Mouse (Mus musculus) adrenal gland, postnatal 14 days (tissue): ENCODE measurements around the gene Hist1h1t. TPM values are rescaled to one million over a fixed set of nuclear protein-coding genes. Genes with fewer than 3 reads are reported as not detected.
A peak's percentile ranks its signal among the peaks of the same experiment; 100 is the strongest.
"Not testable (repeated sequence)": the region's sequence is repeated elsewhere in the genome, so short reads cannot be mapped to it uniquely, and the experiment has no call there.

ENCODE experiments used
- DNase-seq: peaks from one replicate; pipeline ENCODE4 v3.0.0; 2021; ENCODE audit warnings: mixed read lengths
- total RNA-seq: library from RNA; stranded (reverse); gene quantifications from 2 replicates; pipeline ENCODE4 v1.2.3, GENCODE M21; 2021

Hist1h1t gene
- total RNA-seq, 1 experiment from 2014 or later = 0.37 TPM

DNA sequence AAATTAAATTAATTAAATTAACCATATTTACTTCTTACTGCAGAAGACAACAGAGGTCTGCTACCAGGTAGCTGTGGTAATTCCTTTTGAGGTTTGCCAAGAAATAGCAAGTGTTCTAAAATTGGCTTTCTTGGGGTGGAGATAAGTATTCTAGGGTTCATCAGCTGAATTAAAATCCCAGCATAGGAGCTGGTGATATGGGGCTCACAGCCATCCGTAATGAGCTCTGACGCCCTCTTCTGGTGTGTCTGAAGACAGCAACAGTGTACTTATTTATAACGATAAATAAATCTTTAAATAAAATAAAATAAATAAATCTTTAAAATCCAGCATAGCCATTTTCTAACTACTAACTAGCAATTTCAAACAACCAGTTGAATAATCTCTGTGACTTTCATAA lies 4.2 kb downstream of the Hist1h1t start:
- DNase-seq = no peak

DNA sequence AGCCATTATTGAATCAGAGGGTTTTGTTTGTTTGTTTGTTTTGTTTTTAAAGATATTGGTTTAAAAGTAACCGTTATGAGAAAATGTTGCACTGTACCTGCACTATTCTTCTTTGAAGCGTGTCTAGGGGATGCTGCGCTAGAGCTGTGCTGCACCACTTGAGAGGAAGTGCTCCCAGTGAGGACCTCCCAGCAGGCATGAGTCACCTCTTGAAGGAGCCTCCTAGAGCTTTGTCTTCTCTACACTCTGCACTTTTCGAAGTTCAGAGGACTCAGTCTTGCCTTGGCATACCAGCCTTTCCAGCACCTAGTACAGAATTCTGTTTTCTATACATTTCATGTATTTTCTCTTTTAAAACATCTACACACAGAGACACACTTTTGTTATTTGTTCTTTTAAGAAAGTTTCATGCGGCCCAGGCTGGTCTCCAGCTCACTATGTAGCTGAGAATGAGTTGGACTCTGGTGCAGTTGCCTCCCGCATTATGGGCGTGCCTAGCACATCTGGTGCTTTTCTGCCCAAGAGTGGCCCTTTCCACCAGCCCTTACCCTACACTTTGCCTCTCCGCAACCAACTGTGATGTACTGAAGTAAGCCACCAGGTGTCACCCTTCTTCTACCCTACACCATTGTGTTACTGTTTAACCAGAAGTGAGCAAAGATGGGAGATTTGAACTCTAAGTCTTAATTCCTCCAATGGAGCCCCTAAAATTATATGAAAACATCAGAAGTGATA lies 5.3 kb downstream of the Hist1h1t start:
- peak; percentile 83 for DNase-seq

DNA sequence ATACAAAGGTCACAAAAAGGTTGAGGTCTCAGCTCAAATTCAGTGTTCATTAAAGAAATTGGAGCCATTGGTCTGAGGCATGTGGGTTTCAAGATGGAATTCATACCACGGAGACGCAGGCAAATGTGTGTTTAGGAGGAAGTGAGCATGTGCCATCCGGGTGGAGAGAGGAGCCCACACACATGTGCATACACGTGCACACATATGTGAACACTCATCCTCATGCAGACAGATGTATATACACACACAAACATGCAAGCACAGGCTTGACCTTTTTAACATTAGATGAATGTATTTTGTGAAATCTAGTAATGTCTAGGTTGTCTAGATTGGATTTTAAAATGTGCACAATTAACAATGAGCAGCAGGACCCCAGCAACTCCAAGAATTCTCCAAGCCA lies 6.6 kb downstream of the Hist1h1t start:
- no peak for DNase-seq

DNA sequence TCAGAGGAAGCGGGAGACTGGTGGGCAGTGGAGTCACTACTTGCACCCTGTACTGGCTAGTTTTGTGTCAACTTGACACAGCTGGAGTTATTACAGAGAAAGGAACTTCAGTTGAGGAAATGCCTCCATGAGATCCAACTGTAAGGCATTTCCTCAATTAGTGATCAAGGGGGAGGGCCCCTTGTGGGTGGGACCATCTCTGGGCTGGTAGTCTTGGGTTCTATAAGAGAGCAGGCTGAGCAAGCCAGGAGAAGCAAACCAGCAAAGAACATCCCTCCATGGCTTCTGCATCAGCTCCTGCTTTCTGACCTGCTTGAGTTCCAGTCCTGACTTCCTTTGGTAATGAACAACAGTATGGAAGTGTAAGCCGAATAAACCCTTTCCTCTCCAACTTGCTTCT lies 7.2 kb downstream of the Hist1h1t start:
- DNase-seq = not testable (repeated sequence)

DNA sequence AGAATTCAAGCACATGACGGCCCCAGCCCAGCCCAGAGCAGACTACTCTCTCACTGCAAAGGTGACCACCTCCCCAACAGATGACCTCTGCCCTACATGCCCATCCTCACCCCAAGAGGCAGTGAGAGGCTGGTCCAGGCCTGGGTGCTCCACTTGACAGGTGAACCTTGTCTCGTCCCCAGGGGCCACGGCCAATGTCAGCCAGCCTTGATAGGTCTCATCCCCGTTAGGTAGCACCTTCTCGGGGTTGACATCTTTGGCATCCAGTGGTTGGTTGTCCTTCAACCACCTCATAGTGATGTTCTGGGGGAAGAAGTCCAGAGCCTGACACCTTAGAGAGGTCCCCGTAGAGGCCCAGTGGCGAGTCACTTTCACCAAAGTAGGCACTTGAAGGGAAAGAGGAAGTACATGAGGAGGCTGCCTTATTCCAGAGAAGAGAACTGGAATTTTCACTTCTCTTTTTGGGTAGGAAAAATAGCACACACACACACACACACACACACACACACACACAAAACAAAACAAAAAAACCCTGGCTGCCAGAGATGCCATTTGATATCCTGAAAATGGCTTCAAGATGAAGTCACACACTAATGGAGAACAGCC lies 10.2 kb downstream of the Hist1h1t start:
- no peak for DNase-seq

DNA sequence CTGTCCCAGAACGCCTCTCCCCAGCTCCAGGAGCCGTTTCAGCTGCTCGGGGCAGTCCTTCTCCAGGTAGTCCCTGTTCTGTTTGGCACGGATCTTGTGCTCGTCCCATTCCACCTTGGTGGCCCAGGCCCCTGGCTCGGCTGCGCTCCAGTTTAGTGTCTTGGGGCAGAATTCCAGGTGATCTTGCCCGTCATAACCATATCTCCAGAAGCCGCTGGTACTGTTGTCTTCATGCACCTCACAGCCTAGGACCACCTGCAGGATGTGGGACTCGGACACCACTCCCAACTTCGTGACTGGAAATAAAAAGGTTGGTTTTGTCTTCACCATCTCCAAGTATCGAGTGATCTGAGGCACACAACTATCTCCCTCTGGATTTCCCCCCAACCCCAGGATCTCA lies 11.2 kb downstream of the Hist1h1t start:
- no peak for DNase-seq

DNA sequence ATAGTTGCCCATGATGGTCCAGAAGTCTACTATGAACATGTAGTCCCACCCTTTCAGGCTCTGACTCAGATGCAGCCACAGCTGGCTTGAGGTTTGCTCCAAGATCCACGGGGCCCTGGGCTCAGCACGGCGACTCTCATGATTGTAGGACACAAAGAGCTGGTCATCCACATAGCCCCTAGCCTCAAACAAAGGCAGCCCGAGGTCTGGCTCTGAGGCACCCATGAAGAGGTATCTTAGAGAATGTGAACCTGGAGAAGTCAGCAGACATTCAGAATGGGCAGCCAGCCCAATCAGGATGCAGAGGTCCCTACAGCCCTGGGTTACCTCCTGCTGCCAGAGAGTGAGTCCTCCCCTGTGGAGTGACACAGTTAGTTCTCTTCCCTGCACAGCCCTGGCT lies 12.4 kb downstream of the Hist1h1t start:
- DNase-seq = no peak

DNA sequence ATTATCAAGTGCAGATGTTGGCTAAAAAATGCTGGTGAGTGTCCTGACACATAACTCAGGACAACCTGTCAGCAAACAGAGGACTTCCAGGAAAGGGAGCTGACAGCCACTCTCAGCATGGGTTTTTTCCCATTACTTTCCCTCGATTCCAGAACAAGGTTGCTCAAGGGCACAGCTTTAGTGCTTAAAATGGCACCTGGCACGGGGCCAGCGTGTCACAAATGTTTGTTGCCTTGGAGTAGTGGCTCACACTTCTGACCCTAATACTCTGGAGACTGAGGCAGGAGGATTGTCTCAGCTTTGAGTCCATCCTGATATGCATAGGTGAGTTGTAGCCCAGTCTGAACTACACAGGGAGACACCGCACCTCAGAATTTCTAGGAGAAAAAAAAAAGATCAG lies 13.0 kb downstream of the Hist1h1t start:
- DNase-seq = peak; percentile 55

DNA sequence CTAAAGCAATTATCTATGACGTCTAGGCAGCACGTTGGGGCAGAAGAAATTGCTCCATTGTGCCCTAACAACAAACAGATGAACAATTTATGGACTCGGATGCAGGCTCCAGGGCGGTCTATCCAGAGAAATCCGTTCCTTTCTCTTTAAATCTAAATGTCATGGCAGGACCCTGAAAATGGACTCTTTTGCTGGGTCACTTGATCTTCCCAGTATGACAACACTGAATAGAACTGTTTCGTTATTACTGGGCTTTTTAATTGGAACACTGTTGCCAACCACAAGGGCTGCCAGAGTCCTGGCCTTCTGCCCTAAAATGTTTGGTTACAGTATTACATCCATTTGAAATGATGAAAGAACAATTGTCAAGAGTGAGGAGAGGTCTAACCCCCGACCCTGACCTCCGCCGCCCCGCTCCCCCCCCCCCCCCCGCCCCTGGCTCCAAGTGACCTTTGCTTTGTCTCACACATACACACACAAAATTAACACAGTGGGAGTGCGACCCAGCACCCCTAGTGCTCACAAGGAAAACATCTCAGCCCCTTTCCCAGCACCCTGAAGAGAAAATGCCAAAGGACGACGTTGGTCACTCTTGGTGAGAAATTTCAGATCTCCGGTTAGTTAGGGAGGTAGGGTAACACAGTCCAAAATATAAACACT lies 14.2 kb downstream of the Hist1h1t start:
- peak; percentile 49 for DNase-seq

DNA sequence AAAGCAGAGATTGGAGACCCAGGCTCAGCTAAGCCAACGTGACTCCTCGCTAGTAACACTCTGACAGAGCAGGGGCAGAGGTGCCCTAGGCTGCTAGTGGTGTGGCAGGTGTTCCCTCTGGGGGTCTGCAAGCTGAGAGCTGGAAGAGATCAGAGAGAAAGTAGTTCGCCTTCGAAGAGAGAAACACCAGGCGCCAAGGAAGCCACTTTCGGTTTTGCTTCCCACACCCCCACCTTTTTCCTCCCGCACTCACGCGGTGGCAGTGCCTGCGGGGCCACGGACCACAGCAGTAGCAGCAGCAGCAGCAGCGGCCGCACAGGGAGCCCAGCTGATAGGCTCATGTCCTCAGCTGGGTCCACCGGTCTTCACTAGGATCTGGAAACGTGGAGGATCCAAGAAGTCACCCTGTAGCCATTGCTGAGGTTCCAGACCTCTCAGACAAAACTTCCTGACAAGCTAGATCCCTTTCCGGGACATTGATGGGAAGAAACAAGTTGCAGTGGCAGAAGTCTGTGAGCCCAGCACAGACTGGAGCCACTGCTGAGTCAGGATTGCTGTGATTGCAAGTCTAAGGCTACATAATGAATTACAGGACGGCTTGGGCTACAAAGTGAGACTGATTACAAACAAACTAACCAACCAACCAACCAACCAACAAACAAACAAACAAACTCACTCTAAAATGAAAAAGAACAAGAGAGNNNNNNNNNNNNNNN lies 14.9 kb downstream of the Hist1h1t start, which contains the start of gene Hfe:
Gene Hfe, minus strand, starts transcription at position 481 of the 716 bp plus-strand sequence.
- DNase-seq = peak; percentile 84

DNA sequence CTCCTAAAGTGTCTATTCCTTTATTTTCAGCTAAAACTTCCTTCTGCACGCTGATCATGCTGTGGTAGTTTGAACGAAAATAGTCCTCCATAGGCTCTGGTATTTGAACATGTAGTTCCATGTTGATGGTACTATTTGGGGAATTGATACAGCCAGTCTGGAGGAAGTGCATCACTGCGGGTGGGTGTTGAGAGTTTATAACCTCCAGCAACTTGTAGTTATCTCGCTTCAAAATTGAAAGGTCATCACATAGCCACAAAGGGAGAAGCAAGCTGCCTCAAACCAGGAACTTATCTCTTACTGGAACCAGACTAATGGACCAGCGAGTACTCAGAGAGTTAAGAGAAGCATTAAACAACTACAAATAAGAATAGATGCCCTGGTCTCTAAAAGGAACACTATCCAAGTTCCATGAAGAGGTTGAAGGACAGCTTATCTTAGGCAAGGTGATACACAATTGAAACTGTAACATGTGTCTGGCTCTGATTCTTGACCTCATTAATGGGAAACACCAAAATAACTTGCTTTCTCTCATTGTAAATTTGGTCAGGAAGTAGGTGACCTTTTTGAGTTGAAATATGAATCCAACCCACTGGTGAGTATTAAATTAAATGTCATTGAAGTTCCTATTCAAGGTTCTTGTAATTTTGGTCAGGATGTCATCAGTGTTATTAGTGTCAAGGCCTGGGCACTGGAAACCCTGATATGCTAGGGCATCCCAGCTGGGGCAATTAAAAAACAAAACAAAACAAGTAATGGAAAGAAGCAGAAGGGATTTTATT lies 20.8 kb downstream of the Hist1h1t start:
- DNase-seq = no peak

DNA sequence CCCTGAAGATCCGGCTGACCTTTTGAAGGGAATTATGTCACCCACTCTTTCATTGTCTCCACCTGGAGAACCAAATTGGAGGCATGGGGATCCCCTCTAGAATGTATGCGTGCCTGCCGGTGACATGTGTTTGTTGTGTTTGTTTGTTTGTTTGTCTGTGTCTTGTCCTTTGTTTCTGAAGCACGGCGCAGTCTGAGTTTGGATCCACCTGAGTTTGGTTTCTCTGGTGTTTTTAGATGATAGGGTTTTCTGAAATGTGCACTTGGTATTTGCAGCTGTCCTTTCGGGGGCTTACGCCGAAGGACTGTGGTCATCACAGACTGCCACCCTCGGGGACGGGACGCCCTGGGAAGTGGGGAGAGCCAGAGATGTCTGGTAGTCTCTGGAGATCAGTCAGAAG lies 21.6 kb downstream of the Hist1h1t start:
- DNase-seq = no peak

DNA sequence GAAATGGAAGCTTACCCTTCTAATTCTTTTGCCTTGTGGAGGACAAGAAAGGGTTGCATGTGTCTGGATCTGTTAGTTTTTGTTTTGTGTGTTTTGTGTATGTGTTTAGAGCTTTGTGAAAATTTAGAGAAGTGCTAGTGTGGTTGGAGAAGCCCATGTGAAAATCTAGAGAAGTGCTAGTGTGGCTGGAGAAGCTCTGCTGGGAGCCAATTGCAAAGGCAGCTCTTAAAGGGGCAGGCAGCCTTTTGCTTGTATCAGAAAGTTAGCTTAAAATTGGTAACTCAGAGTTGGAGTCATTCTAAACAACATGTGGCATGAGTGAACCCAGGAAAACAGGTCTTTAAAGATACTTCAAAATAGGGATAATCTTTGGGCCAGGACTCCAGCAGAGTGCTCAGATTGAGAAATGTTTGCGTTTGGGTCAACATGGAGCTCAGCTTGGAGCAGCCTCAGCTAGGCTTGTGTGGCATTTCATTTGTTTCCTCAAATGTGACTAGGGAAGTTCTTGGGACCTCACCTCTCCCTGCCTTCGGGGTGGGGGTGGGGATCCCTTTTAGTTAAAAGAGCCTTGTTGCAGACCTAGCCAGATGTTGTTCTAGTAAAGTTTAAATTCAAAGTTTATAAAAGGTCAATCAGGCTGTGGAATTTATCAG lies 22.1 kb downstream of the Hist1h1t start:
- not testable (repeated sequence) for DNase-seq

DNA sequence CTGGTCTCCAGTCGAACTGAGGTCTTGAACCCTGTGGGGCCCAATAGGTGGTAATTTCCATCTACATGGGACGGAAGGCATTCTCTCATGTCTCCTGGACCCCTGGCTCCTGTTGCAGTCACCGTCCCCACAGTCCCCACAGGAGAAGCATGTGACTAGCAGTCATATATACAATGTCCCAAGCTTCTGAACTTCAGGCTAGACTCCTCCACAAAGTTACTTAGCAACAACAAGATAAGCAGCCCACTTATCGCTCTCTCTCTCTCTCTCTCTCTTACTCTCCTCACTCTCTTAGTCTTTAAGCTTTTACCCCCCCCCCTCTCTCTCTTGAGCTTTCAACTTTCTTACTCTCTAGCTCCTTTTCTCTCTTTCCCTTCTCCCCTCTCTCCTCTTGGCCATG lies 28.6 kb downstream of the Hist1h1t start:
- no peak for DNase-seq

DNA sequence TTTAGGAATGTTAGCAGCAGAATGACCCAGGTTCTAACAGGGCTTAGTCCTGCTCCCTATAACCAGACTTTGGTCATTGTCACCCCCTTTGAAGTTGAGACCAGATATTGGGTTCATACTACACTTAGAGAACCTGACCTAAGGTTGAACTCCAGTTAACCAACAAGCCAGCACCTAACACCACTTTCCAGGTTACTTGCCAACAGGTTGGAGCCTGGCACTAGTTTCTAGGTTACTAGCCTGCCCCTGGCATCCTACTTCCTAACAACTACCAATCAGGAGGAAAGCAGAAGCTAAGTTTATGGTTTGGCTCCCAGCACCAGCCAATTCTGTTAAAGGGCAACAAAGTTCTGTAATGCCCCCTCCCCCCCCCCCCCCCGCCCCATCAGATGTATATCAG lies 29.6 kb downstream of the Hist1h1t start:
- DNase-seq = no peak

DNA sequence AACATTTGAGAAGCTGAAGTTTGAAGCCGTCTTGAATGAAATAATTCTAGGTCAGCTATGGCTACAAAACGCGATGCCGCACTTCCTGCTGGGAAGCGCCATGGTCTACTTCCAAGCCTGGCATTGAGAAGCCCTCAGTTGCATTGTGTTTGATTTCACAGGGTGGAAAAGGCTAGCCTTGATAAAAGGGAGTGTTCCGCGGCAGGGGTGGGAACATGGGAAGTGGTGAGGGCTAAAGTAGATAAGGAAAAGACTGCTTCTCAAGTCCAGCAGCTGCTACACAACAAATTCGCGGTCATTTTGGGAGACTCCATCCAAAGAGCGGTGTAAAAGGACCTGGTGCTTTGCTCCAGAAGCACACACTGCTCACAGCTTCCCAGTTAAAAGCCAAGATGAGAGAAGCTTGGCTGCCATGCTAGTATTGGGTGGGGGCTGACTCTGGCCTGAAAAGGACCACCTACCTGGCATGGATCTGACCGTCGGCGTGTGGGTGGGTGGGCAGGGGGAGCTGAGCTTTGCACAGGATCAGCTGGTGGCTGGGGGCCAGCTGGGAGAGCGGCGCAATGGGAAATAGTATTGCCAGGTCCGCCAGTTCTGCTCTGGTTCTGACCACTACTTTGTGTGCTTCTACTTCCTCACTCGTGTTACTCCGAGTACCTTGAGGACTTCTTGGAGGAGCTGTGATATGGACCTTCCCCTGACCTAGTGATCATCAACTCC lies 33.0 kb downstream of the Hist1h1t start:
- DNase-seq = no peak

DNA sequence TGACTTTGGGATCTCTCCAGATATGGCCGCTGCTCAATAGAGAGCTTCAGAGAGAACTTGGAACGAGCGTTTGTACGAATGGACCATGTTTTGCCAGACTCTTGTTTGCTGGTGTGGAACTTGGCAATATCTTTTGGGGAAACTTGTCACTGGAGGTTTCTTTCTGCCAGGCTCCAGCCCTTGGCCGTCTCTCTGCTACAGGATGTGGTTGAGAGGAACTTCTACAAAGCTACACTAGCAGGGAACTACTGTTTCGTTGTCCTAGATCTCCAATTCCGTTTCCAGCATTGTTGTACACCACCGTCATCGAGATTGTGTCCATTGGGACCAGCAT lies 33.5 kb downstream of the Hist1h1t start:
- no peak for DNase-seq

DNA sequence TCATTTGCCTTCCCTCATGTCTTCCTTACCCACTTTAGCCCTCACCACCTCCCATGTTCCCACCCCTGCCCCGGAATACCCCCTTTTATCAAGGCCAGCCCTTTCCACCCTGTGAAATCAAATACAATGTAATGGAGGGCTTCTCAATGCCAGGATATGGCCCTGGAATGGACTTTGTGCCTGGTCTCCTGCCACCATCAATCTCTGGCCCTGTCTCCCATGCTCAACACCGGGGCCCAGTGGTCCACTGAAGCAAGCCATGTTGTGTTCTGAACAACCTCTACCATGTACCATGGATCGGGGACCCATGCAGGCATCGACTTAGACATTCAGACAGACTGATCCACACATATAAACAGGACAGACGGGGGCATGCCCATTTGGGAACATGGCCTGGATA lies 34.1 kb downstream of the Hist1h1t start:
- no peak for DNase-seq

DNA sequence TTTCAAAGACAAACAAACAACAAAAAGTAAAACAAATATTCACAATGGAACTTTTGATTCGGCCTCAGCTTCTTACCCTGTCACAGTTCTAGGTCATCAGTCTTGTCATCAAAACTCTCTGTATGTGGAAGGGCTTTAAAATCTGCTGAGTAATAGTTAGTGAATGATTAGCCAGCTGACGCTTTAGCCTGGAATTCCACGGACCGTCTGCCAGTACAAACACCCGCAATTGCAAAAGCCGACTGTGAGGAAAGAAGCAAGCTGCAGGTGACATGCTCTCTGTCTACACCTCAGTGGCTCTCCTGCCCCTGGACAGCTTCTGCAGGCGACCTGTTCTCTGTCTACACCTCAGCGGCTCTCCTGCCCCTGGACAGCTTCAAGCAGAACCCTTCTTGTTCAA lies 34.9 kb downstream of the Hist1h1t start:
- peak; percentile 62 for DNase-seq

DNA sequence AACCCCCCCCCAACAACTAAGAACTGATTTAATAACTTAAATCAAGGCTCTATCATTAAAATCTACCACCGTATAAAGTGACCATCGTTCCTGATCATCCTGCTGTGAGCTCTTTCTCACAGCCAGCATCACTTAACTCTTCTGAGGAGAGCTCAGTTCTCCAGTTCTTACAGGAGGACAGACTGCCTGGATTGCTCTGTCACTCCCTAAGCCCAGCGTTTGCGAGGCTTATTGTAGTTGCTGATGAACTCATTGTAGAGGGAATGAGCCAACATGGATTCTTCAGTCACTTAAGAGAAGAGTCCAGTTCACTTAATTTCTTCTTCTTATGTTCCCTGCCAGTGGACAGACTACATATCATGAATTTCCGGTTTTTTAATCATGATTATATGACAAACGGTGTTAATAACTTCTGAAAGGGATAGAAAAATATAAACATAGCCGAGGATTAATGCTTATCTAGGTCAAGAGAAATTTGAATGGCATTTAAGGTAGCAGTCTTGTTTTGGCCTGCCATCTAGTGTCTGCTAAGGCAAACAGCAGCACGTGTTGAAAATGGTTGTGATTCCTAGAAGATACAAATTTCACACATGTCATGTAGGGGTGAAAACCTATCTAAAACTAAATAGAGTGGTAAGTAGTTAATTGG lies 36.7 kb downstream of the Hist1h1t start:
- peak; percentile 58 for DNase-seq
